Mouse (Mus musculus) hindbrain, embryonic 13.5 days (tissue): ENCODE results near the gene Catsper1. TPM values are rescaled to one million over a fixed set of nuclear protein-coding genes. Genes with fewer than 3 reads are reported as not detected.

Experiments
- ATAC-seq: fragments of 200-750 bp; cut with Nextera tagmentation; 2 replicates; pipeline ENCODE4 v1.8.0; 2017; ENCODE audit warnings: moderate TSS enrichment; ENCODE audit not compliant: low FRiP score
- H3K27ac ChIP-seq: fragments of 300-500 bp; sonication (generic); 2 replicates; pipeline ENCODE4 v1.5.1; 2015; ENCODE audit warnings: inconsistent platforms, mild to moderate bottlenecking, moderate library complexity
- H3K27me3 ChIP-seq: fragments of 300-500 bp; sonication (generic); 2 replicates; pipeline ENCODE4 v1.6.1; 2015; ENCODE audit warnings: mild to moderate bottlenecking, inconsistent platforms
- H3K36me3 ChIP-seq: fragments of 300-500 bp; sonication (generic); 2 replicates; pipeline ENCODE4 v1.6.1; 2015; ENCODE audit warnings: mild to moderate bottlenecking, inconsistent platforms
- H3K4me1 ChIP-seq: fragments of 300-500 bp; sonication (generic); replicated peaks from 2 replicates; pipeline ENCODE4 v1.6.1; 2015; ENCODE audit warnings: inconsistent platforms
- H3K4me2 ChIP-seq: fragments of 300-500 bp; sonication (generic); 2 replicates; pipeline ENCODE4 v1.6.1; 2015; ENCODE audit warnings: inconsistent platforms, mild to moderate bottlenecking, moderate library complexity
- H3K4me3 ChIP-seq: fragments of 300-500 bp; sonication (generic); 2 replicates; pipeline ENCODE4 v1.5.1; 2015; ENCODE audit warnings: mild to moderate bottlenecking, inconsistent platforms
- H3K9ac ChIP-seq: fragments of 300-500 bp; sonication (generic); 2 replicates; pipeline ENCODE4 v1.6.1; 2015; ENCODE audit warnings: mild to moderate bottlenecking, inconsistent platforms
- H3K9me3 ChIP-seq: fragments of 300-500 bp; sonication (generic); 2 replicates; pipeline ENCODE4 v1.6.1; 2016; ENCODE audit warnings: inconsistent platforms
- WGBS: fragments of 180-500 bp; shearing (Covaris S2); methylation state at CpG from one replicate; pipeline ENCODE4 v1.1.7; 2015; 5-methylcytosine and 5-hydroxymethylcytosine counted together
- polyA plus RNA-seq: library from polyadenylated mRNA; unstranded; fragments of >200 nt; fragmentation: Nextera tagmentation; extraction: Ambion mirVana; gene quantifications from 2 replicates; pipeline ENCODE4 v1.2.1, GENCODE M21; 2015

The Catsper1 gene
- polyA plus RNA-seq, 1 experiment from 2014 or later = not detected

- Histone ChIP-seq H3K4me3 (peak overlapping the region; percentile 99), H3K27ac (peak overlapping the region; percentile 91), H3K36me3 (peaks cover 29% of the 10 kb centered on the region), H3K9ac (peak overlapping the region; percentile 96), H3K9me3 (no peaks in the 10 kb centered on the region), H3K4me2 (peak overlapping the region; percentile 97), H3K4me1 (peaks cover 37% of the 10 kb centered on the region), H3K27me3 (no peaks in the 10 kb centered on the region)
- peak; percentile 57 for ATAC-seq
- WGBS = under 1% methylated on average over 32 of the region's 43 CpGs
Measured at GRCm38 (mm10) chr19:5388011-5388441, 52.5 kb downstream of the Catsper1 start.

GRCm38 (mm10) chr19:5388588-5389242 lies 53.2 kb downstream of the Catsper1 start, which contains the start of gene Sart1:
Gene Sart1 (minus strand): TSS chr19:5388703.
- H3K27me3 ChIP-seq = no peaks in the 10 kb centered on the region
- H3K9ac ChIP-seq = peak within 1 kb of the TSS; percentile 96
- 2% methylated on average over 43 of the region's 43 CpGs for WGBS
- peak within 1 kb of the TSS; percentile 99 for H3K4me3 ChIP-seq
- H3K4me2 ChIP-seq = peak within 1 kb of the TSS; percentile 97
- peak within 1 kb of the TSS; percentile 91 for H3K27ac ChIP-seq
- H3K36me3 ChIP-seq = peaks cover 22% of the 10 kb centered on the region
- peak; percentile 97 for ATAC-seq
- peaks cover 37% of the 10 kb centered on the region for H3K4me1 ChIP-seq
- no peaks in the 10 kb centered on the region for H3K9me3 ChIP-seq

- H3K27me3 ChIP-seq = no peaks in the 10 kb centered on the region
- H3K36me3 ChIP-seq = peaks cover 13% of the 10 kb centered on the region
- peak overlapping the region; percentile 96 for H3K9ac ChIP-seq
- peak overlapping the region; percentile 97 for H3K4me2 ChIP-seq
- H3K9me3 ChIP-seq = no peaks in the 10 kb centered on the region
- peak overlapping the region; percentile 99 for H3K4me3 ChIP-seq
- WGBS = 52% methylated on average over 12 of the region's 12 CpGs
- H3K27ac ChIP-seq = no peak overlapping the region
- peaks cover 37% of the 10 kb centered on the region for H3K4me1 ChIP-seq
- ATAC-seq = no peak
Measured at GRCm38 (mm10) chr19:5389647-5390046, 54.1 kb downstream of the Catsper1 start.

- H3K9ac ChIP-seq = peak overlapping the region; percentile 96; the same call in 1 of the 2 replicates
- H3K27me3 ChIP-seq = no peaks in the 10 kb centered on the region
- H3K27ac ChIP-seq = no peak overlapping the region
- 92% methylated on average over 8 of the region's 8 CpGs for WGBS
- no peaks in the 10 kb centered on the region for H3K9me3 ChIP-seq
- peak overlapping the region; percentile 99 for H3K4me3 ChIP-seq
- H3K4me2 ChIP-seq = peak overlapping the region; percentile 97
- ATAC-seq = no peak
- H3K4me1 ChIP-seq = peaks cover 37% of the 10 kb centered on the region
- peaks cover 5% of the 10 kb centered on the region; the same call in 1 of the 2 replicates for H3K36me3 ChIP-seq
Measured at GRCm38 (mm10) chr19:5390416-5390815, 54.9 kb downstream of the Catsper1 start.

GRCm38 (mm10) chr19:5392892-5393291 lies 57.4 kb downstream of the Catsper1 start:
- Histone ChIP-seq H3K9me3 (no peaks in the 10 kb centered on the region), H3K4me3 (no peak overlapping the region), H3K4me1 (peaks cover 20% of the 10 kb centered on the region), H3K9ac (no peak overlapping the region; the same call in 1 of the 2 replicates), H3K4me2 (no peak overlapping the region), H3K27ac (no peak overlapping the region), H3K36me3 (no peaks in the 10 kb centered on the region), H3K27me3 (no peaks in the 10 kb centered on the region)
- no peak for ATAC-seq
- 60% methylated on average over 4 of the region's 4 CpGs for WGBS

Other genes with a start within 250 kb of the Catsper1 start
- 57.6 and 58.2 TPM in 2 replicates for gene Yif1a, start 247.2 kb upstream of the Catsper1 start, polyA plus RNA-seq
- gene Cnih2, start 237.2 kb upstream of the Catsper1 start, polyA plus RNA-seq = 333 TPM in 2 replicates
- 234 TPM in 2 replicates for gene Rab1b, start 228.7 kb upstream of the Catsper1 start, polyA plus RNA-seq
- 73.4 and 76.7 TPM in 2 replicates for gene Klc2, start 217.2 kb upstream of the Catsper1 start, polyA plus RNA-seq
- 33.9 TPM in 2 replicates for gene Pacs1, start 62.6 kb upstream of the Catsper1 start, polyA plus RNA-seq
- gene Sf3b2, start 40.3 kb upstream of the Catsper1 start, polyA plus RNA-seq = 373 and 377 TPM in 2 replicates
- 34.1 and 36.0 TPM in 2 replicates for gene Gal3st3, start 37.4 kb upstream of the Catsper1 start, polyA plus RNA-seq
- 5.4 and 6.3 TPM in 2 replicates for gene Cst6, start 13.8 kb downstream of the Catsper1 start, polyA plus RNA-seq
- gene Eif1ad, start 31.0 kb downstream of the Catsper1 start, polyA plus RNA-seq = 53.3 and 56.4 TPM in 2 replicates
- 330 and 334 TPM in 2 replicates for gene Banf1, start 31.4 kb downstream of the Catsper1 start, polyA plus RNA-seq
- 72.1 and 73.0 TPM in 2 replicates for gene Sart1, start 53.0 kb downstream of the Catsper1 start, polyA plus RNA-seq
- 0.18 TPM in 1 of 2 replicates, not detected in the other for gene Tsga10ip, start 66.8 kb downstream of the Catsper1 start, polyA plus RNA-seq
- 322 and 323 TPM in 2 replicates for gene Drap1, start 89.2 kb downstream of the Catsper1 start, polyA plus RNA-seq
- 68.5 and 69.7 TPM in 2 replicates for gene AI837181, start 89.4 kb downstream of the Catsper1 start, polyA plus RNA-seq
- 0.48 TPM in 1 of 2 replicates, not detected in the other for gene Fosl1, start 111.8 kb downstream of the Catsper1 start, polyA plus RNA-seq
- gene Ccdc85b, start 122.2 kb downstream of the Catsper1 start, polyA plus RNA-seq = 9.6 and 10.2 TPM in 2 replicates
- gene Fibp, start 124.9 kb downstream of the Catsper1 start, polyA plus RNA-seq = 169 and 179 TPM in 2 replicates
- 5.0 and 5.8 TPM in 2 replicates for gene Ctsw, start 132.8 kb downstream of the Catsper1 start, polyA plus RNA-seq
- 45.6 and 48.7 TPM in 2 replicates for gene Efemp2, start 138.2 kb downstream of the Catsper1 start, polyA plus RNA-seq
- 42.6 and 49.7 TPM in 2 replicates for gene Mus81, start 152.7 kb downstream of the Catsper1 start, polyA plus RNA-seq
- gene Cfl1, start 154.7 kb downstream of the Catsper1 start, polyA plus RNA-seq = 3,676 and 3,692 TPM in 2 replicates
- 0.58 TPM in 1 of 2 replicates, not detected in the other for gene 1700020D05Rik, start 168.0 kb downstream of the Catsper1 start, polyA plus RNA-seq
- gene Snx32, start 174.8 kb downstream of the Catsper1 start, polyA plus RNA-seq = 80.3 and 81.1 TPM in 2 replicates
- gene Ovol1, start 224.9 kb downstream of the Catsper1 start, polyA plus RNA-seq = 0.21 TPM in 1 of 2 replicates, not detected in the other
- 2.2 and 2.9 TPM in 2 replicates for gene Ap5b1, start 232.3 kb downstream of the Catsper1 start, polyA plus RNA-seq